Mouse (Mus musculus) olfactory bulb, adult 2 months (tissue): ENCODE measurements around the gene Zcrb1.

Experiments
- CTCF ChIP-seq: fragments of 200-500 bp; IDR thresholded peaks from 2 replicates; pipeline ENCODE4 v1.5.1; 2012; ENCODE audit warnings: low read depth, mild to moderate bottlenecking, low read length, moderate library complexity; ENCODE audit not compliant: insufficient read depth
- POLR2A ChIP-seq: fragments of 200-500 bp; IDR thresholded peaks from 2 replicates; pipeline ENCODE4 v1.6.1; 2012; ENCODE audit warnings: mild to moderate bottlenecking, low read depth, low read length, moderate library complexity; ENCODE audit not compliant: insufficient read depth

GRCm38 (mm10) chr15:93340630-93341379 lies 57.3 kb downstream of the Zcrb1 start:
- TF ChIP-seq CTCF (no peak), POLR2A (no peak)
